Mouse (Mus musculus): ENCODE measurements at regions not wholly inside any gene's neighbourhood (a gene's known extent, or its start where the extent isn't known, plus 50 kb on each side); places are given as distances from the start of the nearest gene placed in this dataset.

DNA sequence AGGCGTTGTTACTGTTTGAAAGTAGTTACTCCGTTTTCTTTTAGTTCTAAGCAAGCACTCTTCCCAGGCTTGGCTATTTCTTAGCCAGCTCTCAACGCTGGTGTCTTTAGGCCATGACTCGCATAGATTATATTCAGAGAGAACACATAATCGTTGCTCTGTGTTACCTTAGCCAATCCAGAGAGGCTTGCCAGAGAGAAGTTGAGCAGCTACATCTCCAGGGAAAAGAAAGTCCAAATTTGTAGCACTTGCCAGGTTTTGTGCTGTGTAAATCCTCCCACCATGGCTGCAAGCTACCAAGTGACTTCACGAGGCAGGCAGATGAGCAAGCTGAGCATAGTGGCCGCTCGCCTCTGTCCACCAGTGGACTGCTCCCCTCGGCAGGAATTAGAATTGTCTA, 163.3 kb upstream of the Fn1 start:
- no peak for DNase-seq

DNA sequence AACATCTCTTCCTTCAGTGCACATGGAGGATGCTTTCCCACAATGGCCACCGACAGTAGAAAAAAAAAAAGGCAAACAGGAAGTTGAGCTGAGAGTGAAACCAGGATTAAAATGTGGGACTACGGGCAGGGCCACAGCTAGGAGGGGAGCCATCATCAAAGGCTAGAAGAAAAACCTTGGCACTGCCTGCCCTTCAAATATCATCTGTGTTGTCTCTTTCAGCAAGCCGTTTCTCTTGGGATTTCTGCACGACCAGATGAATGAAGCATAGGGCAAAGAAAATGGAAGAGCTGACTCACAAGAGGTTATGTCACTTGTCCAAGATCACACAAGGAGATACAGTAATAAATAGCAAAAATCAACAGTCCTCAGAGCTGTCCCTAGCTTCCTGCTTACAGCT, 161.1 kb upstream of the Fn1 start:
- no peak for DNase-seq

DNA sequence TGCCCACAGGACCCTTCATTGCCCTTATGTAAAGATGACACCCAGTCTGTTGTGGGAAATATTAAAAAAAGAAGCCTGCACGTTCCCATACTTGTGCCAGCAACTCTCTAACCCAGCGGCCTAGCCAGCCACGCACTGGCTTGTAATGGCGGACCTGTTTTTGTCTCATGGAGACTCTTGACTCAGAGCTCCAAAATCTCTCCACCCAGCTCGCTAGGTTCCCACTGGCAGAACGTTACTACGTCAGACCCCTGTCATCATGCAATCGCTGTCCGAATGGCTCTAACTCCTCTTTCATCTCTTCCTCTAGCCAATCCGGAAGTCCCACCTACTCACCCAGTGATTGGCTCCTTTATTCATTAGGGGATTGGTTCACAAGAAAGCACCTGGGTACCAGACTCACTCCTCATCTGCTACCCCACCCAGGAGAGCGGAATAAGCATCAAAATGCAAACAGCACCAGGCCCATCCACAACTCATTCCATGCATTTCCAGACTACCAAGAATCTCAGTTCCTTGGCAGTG, 159.2 kb upstream of the Fn1 start:
- DNase-seq, result no peak

DNA sequence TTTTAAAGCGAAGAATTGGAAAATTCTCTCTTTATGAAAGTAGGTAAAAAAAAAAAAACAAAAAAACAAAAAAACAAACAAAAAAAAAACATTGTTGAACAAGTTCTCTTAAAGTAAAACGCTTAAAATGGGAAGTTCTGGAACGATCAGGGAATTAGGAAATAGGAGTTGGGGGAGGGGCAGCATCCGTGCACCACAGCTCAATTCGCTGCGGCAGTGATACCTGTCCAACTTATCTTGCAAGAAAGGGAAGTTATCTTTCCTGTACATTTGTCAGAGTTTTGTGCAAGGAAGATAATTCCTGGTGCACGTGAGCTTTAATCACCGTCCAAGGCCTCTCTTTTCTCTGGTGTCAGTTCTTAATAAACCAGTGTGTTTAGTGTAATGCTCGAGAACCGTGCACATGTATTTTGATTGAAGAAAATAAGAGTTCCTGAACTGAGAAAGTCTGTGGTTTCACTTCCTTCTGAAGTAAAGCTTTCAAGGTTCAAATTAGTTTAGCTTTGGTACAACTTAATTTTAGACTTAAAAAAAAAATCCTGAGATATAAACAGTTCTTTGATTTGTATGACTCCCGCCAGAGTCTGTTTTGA, 158.3 kb upstream of the Fn1 start:
- no peak for DNase-seq

DNA sequence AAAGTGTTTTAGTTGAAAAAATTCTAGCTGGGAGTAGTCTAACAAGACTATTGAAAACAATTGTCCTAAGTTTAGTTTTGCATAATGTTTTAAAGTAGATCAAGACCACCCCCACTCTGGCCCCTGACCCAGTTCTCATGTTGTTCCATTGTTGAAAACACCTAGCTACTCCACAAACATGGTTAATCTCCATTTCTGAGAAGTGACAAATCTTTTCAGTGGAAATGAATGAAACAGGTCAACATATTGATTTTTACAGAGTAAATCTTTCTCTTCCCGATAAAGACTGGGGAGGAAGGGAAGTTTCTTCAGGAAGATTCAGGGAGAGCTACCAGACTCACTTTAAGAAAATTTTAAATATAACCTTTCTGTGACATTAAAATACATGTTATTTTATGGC, 155.0 kb upstream of the Fn1 start:
- no peak for DNase-seq

DNA sequence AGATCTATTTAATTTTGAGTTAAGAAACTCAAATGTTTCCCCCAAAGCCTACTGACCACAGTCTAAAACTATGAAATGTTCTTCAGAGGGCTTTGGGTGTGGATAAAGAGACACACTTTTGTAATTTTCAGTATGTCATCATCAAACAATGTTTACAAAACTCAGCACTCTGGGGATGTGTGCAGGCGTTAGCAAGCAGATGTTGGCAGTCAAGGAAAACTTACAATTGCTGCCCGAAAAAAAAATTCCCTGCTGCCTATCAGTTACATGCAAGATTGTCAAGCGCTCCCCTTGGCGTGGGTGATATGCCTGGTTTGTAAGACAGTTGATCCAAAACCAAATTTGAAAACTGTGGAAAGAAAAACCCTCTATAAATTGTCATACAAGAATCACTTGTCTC, 154.6 kb upstream of the Fn1 start:
- no peak for DNase-seq

DNA sequence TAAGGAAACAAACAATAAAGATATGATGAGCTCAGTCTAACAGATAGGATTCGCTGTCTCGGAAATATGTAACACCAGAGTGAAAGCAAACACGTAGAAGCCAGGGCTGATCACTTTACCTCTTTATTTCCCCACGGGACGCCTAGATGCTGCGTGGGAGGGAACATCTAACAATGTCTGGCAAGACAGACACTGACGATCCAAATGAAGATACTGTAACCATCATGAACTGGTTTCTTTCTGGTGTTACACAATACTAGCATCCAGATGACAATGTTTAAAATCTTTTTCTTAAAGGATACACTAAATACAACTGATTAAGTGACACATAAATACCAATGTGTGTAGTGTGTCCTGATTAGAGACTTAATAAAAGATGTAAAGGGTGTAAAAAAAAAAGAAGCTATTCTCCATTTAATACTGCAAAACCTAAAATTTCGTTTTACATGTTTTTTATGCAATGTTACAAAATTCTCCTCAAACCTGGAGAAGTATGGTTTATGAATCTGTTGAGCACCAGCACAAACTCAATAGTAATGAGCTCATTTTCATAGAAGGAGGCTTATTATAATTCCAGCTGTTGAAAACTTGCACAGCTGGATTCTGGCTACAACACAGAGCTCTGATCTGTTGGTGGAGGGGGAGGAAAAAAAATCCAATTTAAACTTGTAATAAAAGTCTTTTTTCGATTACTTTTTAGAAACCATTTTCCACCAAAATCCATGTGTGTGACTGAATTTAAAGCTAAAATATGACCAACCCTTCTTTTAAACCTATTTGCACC, 148.5 kb upstream of the Fn1 start:
- DNase-seq, result no peak

DNA sequence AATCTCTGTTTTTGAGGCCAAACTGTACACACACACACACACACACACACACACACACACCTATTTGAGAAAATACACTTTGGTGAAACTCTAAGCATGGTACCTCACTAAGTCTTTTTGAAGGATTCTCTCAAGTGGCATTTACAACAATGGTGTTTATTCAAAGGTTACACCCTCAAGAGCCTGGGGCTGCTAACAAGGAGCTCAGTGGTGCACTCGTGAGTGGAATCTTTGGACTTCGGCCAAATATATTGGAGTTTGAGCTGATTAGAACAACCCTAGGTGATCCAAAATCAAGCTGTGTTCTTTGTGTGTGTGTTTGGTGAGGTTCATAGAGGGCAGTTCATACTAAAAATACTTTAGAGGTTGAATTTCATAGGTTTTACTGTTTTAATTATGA, 147.6 kb upstream of the Fn1 start:
- no peak for DNase-seq

DNA sequence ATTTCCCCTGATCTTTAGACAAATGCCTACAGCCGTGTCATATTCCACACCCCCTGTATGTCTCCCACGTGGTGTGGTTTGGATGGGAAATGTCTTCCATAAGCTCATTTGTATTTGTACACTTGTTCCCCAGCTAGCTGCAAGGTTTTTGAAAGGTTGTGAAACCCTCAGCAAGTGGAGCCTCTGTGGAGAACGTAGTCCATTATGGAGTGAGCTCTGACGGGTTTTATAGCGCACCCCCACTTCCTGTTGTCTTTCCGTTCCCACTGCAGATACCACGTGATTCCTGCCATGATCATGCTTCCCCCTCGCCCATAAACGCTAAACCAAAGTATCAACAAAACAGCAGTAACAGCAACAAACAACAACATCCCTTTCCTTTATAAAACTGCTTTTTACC, 145.6 kb upstream of the Fn1 start:
- DNase-seq, result no peak

DNA sequence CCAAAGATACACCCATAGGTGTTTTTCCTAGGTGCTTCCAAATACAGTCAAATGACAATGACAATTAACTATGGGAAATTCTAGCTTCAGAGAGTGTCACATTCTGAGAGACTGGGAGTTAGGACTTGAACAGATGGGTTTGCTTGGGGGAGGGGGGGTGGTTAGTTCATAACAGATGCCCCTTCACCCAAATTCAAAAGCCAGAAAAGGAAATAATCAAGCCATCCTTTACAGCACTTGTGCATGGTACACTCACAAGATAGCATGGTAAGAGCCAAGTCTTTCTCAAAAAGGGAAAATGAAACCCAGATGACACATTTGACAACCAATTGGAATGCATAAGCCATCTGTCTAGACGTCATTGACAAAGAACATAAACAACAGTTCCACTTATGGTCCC, 135.4 kb upstream of the Fn1 start:
- DNase-seq, result no peak

DNA sequence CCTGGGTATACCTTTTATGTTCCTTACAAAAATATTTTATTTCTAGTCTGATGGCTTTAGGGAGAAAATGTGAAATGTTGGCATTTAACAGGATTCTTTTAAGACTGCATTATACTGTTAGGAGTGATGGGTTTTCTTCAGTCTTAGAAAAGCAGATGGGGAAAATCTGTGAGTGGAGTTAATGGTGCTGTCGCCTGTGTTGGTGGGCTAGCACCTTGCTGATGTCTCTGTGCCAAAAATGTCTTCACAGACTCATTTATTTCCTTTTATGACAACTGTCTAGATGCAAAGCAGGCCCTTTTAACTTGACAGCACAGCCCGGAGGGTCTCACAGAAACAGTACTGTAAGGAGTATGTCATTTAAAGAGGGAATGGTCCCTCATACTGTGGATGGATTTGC, 131.9 kb upstream of the Fn1 start:
- DNase-seq, result no peak

DNA sequence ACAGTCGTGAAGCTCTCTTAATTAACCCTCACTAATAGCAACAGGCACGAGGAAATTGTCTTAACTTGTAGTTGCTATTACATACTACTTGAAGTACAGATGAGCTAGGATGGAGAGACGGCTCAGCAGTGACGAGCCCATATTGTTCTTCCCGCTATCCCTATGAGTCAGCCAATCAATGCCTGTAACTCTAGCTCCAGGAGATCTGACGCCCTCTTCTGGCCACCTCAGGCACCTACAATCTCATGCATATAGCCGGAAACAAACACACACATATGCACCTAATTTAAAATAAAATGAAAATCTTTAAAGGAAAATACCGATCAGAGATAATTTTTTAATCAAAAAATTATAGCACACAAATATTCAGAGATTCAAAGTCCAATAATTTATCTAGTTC, 125.3 kb upstream of the Fn1 start:
- no peak for DNase-seq

DNA sequence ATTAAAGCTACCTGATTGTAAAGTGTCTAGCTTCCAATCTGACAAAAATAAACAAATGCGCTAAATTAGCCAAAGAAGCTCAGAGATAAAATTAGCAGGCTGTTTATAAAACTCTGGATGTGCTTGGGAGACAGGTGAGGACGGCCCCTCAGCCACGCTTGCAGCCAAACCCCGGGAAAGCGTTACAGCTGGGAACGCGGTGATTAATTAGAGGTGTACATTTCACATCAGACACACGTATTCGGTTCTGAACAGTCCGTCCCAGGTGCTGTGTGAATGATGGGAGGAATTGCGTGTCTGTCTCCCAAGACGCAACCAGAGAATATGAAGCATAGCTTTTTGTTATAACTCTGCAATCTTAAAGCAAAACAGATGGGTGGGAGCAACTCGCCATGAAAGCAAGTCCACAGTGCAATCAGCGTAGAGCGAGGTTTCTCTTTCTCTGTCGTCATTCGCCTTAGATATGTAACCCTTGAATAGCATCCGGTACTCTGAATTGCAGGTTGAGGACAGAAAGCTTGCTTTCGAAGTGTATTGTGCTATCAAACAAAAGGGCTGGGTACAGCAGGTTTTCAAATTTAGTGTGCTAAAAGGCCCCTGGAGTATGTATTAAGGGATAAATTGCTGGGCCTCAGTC, 123.0 kb upstream of the Fn1 start:
- no peak for DNase-seq

DNA sequence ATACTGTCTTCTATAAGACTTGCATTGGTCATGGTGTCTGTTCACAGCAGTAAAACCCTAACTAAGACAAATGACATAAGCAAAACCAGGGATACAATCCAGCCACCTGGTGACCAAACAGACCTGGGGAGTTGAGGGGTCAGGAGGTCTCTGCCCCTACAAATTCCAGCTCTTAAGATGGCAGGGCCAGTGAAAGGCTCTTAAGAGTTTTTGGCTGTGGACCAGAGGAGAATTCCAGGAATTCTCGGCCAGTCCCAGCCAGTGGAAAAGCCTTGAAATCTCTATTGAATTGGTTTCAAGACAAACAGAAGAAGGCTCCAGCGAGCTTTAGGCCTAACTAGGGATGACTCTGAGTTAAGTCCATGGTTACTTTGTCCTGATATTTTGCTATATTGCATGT, 119.5 kb upstream of the Fn1 start:
- no peak for DNase-seq

DNA sequence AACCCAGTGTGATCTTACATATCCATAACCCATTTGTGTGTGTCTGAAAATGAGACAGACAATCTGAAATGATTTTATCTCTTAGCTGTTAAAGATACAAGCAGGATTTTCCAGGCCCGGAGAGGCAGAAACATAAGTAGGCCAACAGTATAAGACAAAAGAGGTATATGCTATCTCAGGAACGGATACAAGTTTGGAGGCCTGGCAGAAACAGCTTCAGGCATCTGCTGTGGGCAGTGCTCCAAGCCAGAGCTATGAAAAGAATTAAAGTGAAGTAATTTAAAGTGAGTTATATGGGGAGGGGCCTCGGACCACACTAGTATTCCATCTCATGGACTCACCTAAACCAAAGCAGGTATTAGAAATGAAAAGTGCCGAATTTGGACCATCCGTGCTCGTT, 118.8 kb upstream of the Fn1 start:
- no peak for DNase-seq

DNA sequence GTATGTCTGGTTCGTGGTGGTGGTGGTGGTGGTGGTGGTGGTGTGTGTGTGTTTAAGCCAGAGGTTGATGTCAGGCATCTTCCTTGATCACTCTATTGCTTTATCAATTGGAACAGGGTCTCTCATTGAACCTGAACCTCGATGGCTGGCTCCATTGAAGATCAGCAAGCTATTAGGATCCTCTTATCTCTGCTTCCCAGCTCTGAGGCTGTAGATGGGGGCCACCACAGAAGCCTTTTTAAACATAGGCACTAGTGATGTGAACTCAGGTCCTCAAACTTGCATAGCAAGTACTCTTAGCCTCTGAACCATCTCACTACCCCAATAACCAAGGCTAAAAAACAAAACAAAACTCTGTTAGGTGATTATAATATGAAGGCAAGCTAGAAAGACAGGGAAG, 116.6 kb upstream of the Fn1 start:
- no peak for DNase-seq

DNA sequence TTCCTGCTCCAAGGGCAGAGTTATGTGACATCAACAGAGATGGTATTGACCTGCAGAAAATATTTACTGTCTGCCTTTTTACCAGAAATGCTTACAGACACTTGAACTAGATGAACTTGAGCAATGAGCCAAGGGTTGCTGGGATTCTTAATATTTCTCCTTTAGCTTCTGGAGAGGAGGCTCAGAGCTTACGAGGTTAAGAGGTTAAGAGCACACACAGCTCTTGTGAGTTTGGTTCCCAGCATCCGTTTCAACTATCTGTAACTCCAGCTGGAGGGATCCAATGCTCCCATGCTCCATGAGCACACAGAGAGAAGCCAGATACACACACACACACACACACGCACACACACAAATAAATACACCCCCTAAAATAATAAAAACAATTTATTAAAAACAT, 114.7 kb upstream of the Fn1 start:
- no peak for DNase-seq

DNA sequence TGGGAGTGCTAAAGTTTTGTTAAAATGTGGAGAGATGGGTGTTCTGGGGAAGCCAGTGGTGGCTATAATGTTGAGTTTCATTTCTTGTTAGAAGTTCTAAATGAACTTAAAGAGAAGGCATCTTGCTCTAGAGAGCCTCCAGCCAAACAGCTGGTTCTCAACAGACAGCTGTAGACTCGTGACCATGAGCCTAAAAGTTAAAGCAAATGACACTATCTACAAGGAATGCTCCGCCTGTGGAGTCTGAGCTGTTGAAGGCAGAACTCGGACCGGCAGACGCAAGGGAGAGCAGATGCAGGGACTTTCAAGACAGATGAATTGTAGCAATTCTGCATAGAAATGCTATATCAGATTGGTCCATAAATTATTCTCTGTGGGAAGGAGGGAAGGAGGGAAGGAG, 114.1 kb upstream of the Fn1 start:
- DNase-seq, result no peak

DNA sequence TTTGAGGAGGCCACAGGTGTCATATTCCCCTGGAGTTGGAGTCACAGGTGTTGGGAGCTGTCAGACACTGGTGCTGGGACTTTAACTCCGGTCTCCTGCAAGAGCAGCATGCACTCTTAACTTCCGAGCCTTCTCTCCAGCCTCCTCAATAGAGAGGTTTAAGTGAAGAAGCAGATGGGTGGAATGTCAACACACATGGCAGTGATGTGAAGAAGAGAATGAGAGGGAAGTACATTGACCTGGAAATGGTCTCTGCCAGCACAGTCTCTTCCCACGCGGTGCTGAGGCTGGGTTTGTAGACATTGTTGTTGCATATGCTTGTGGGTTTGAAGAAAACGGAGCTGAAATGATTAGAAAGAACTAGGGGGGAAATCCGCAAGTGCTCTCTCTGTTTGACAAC, 112.0 kb upstream of the Fn1 start:
- DNase-seq, result no peak

DNA sequence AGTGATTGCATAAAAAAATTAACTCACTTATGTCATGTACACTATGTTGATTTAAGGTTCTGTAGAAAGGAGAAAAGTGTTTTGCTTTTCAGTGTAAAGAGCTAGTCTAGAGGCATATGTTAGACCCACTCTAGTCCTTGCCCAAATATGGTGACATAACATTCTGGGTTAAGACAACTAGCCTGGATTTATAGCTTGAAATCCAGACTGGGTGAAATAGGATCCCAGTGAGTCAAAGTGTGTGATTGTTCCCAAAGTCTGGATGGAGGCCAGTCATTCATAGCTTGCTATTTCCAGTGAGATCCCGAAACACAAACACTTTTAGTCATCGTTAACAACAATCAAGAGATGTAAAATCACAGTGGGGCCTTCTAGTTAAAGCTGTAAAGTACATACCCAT, 110.5 kb upstream of the Fn1 start:
- DNase-seq, result no peak

DNA sequence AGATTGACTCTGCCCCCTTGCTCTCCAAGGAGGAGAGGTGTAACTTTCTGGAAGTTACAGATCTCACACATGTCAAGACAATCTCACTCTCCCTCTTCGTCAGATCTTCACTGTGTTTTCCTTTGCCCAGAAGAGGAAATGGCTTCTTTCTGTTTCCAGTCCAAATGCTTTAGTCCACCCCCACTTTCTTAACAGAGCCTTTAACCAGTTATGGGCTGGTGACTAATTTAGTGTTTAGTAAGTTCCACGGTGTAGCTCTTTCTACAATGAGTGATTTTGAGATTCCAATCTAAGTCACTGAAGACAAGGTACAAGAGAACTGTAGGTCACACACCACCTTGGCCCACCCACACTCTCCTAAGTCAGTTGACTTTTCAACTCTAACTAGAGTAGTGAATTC, 107.3 kb upstream of the Fn1 start:
- no peak for DNase-seq

DNA sequence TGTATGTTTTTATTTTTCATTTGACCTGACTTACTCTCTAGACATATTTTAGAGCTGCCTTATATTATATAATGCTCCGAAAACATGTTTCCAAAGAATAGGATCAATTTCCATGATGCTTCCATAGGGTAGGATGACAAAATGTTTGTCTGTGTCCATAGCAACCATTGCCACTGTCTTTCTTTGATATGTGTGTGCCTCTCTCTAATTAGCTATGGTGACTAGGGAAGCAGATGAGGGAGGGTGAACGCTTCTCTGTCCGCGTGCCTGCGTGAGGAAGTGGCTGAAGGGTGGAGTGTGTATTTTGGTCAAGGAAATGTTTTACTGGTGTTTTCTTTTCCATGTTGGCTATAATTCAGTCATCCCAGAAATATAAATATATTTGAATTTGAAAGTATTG, 104.2 kb upstream of the Fn1 start:
- no peak for DNase-seq

DNA sequence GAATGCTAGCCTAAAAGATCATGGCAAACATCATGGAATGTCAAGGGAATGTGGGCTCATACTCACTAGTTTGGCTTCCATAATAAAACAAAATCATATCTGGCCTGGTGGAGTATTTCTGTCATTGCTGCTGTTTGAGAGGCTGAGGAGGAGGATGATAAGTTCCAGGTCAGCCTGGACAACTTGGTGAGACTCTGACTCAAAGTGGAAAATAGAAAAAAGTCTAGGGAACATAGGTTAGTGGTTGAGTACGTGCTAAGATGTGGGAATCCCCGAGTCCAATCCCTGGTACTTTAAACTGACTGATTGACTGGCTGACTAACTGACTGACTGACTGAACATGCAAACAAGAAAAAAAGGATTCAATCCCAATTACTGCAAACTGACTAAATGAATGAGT, 103.2 kb upstream of the Fn1 start:
- DNase-seq, result no peak

DNA sequence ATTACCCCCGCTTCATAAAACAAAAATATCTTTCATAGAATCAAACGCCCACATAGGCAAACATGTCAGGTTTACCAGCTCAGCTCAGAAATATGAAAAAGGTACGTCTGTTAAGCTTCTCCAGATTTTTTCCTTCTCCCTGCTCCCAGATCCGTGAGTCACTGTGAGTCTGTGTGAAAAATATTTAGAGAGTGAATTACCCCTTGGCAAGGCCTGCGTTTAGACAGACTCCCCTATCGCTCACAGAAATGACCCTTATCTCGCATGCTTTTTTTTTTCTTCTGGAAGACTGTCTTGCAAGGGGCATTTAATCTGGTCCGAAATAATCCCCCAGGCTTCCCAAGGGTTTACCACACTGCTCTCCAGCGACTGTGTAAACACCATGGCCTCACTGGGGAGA, 102.4 kb upstream of the Fn1 start:
- no peak for DNase-seq
